Mouse (Mus musculus) lung, adult 2 months (tissue): ENCODE results near the gene Nav2.

Source experiments
- CTCF ChIP-seq: fragments of 200-500 bp; IDR thresholded peaks from 2 replicates; pipeline ENCODE4 v1.5.1; 2011; ENCODE audit warnings: mild to moderate bottlenecking, low read length, control low read depth; ENCODE audit not compliant: insufficient read depth
- POLR2A ChIP-seq: fragments of 200-500 bp; IDR thresholded peaks from 2 replicates; pipeline ENCODE4 v1.6.1; 2011; ENCODE audit warnings: low read depth, mild to moderate bottlenecking, control low read depth, low read length, borderline replicate concordance; ENCODE audit errors: extremely low read depth

GRCm38 (mm10) chr7:49267621-49268325 is 359.3 kb downstream of the Nav2 start:
- TF ChIP-seq CTCF (no peak), POLR2A (no peak)
